Mouse (Mus musculus): Measurements from ENCODE around the gene Oscp1. TPM values are rescaled to one million over a fixed set of nuclear protein-coding genes. Genes with fewer than 3 reads are reported as not detected.

Gene Oscp1
- 10 to 100 TPM; 54.5 TPM for total RNA-seq (2021)
- long read RNA-seq, experiment 1, full-length matches to known transcripts, result 36 of 51 reads
- long read RNA-seq, experiment 1, partial matches to known transcripts, result 11 of 51 reads
- long read RNA-seq, experiment 1, other reads (novel, unspliced or antisense), result 4 of 51 reads
- long read RNA-seq, experiment 2, full-length matches to known transcripts, result 36 of 46 reads
- long read RNA-seq, experiment 2, partial matches to known transcripts, result 7 of 46 reads
- long read RNA-seq, experiment 2, other reads (novel, unspliced or antisense), result 3 of 46 reads

- peak; percentile 91 to 94 for DNase-seq (ENCODE audit: low spot score in 2 of 2)
These were observed at the start of gene Oscp1 for GRCm38 (mm10) chr4:126058134-126058996. Gene Oscp1, plus strand, starts transcription at chr4:126058565.

- DNase-seq (ENCODE audit: low spot score in 2 of 2), result no peak
These were observed 40.6 kb upstream of the Oscp1 start for GRCm38 (mm10) chr4:126017676-126018332.

DNA sequence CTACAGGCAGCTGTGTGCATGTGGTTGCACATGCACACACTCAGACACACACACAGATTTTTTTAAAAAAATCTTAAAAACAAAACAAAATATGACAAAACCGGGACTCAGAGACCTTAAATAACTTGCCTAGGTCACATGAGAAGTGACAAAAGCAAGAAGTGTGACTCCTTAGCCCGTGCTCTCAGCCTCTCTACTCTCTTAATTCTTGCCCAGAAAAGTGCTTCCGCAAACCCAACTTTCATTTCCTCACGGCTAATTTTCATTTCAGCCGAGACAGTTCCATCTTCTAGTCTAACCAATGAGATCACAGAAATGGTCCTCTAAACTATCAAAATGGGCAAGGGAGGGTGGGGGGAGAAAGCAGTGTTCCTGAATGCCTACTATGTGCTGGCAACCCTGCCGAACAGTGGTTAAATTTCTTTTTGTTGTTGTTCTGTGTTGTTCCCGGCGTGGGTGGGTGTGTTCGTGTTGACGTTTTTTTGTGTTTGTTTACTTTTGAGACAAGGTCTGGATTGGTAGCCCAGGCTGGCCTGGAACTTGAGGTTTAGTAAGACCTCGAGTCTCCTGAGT is 39.3 kb upstream of the Oscp1 start:
- no peak for DNase-seq (ENCODE audit: low spot score in 2 of 2)

GRCm38 (mm10) chr4:126024303-126024900 is 34.0 kb upstream of the Oscp1 start, which contains the start of gene Csf3r:
Gene Csf3r, plus strand, starts transcription at chr4:126024550.
- no peak for DNase-seq (ENCODE audit: low spot score in 2 of 2)

DNA sequence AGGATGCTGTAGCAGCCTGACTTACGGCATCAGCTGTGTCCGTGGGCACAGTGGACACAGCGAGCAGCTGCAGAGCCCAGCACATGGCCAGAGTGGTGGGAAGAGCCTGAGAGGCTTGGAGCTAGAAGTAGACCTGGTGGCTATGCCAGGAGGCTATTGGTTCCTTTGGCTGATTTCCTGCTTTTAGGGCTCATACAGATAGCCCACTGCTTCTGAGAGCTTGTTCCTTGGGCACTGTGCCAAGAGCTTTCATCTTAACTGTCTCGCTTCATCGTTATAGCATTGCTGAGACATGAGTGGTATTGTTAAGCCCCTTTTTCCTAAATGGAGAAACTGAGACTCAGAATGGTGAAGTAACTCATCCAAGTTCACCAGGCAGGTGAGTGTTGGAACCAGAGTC is 32.6 kb upstream of the Oscp1 start:
- DNase-seq (ENCODE audit: low spot score in 2 of 2), result no peak

GRCm38 (mm10) chr4:126027980-126028379 is 30.4 kb upstream of the Oscp1 start:
- DNase-seq (ENCODE audit: low spot score in 2 of 2), result no peak

- no peak for DNase-seq (ENCODE audit: low spot score in 2 of 2)
These were observed 29.3 kb upstream of the Oscp1 start for GRCm38 (mm10) chr4:126029042-126029441.

DNA sequence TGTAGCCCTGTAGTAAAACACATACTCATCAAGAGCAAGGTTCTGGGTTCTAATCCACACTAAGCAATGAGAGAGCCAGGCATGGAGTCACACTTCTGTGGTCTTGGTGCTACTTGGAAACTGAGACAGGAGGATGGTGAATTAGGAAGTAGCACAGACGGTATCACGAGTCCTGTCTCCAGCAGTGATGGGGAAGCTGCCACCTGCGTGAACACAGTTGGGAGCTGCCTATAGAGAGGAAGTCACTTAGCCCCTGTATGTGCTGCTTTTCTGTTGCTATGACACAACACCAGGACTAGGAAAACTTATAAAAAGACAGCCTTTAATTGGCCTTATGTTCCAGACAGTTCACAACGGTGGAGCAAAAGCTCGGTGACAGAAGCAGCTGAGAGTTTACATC is 27.7 kb upstream of the Oscp1 start:
- no peak for DNase-seq (ENCODE audit: low spot score in 2 of 2)

- no peak for DNase-seq (ENCODE audit: low spot score in 2 of 2)
These were observed 23.0 kb upstream of the Oscp1 start for GRCm38 (mm10) chr4:126035413-126035812.

DNA sequence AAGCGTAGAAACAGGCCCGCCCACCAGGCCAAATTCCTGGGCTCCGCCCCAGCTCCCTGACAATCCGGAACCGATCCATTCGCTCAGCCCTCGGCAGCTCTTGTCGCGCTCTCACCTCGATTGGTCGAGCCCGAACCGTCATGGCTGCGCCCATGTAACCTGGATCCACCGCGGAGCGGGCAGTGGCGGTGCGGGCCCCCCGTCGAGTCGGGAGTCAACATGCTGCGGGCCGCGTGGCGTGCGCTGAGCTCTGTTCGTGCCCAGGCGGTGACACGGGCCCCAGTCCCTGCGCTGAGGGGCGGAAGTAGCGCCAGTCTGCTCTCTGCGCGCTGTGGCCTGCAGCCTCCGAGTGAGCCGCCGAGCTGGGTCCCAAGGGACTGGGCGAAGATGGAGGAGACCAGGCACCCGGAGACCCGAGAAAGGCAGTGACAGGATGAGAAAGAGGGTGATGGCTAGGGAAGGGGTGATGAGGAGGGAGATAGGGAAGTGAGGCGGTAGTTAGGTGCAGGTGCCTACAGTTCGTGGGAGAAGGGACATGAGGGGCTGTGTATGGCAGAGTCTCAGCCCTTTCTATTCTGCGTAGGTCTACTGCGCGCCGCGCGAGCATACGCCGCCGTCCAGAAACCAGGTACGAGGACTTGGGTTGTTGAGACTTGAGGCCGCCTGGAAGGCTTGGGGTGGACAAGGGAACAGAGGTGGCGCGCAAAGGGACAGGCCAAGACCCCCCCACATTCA is 11.3 kb upstream of the Oscp1 start, which contains the start of gene Mrps15:
Gene Mrps15, plus strand, starts transcription at position 75 of the 735 bp plus-strand sequence.
- DNase-seq (ENCODE audit: low spot score in 2 of 2), result peak; percentile 83 to 87

- DNase-seq (ENCODE audit: low spot score in 2 of 2), result peak; percentile 59 to 75
These were observed 6.7 kb upstream of the Oscp1 start for GRCm38 (mm10) chr4:126051617-126052016.

DNA sequence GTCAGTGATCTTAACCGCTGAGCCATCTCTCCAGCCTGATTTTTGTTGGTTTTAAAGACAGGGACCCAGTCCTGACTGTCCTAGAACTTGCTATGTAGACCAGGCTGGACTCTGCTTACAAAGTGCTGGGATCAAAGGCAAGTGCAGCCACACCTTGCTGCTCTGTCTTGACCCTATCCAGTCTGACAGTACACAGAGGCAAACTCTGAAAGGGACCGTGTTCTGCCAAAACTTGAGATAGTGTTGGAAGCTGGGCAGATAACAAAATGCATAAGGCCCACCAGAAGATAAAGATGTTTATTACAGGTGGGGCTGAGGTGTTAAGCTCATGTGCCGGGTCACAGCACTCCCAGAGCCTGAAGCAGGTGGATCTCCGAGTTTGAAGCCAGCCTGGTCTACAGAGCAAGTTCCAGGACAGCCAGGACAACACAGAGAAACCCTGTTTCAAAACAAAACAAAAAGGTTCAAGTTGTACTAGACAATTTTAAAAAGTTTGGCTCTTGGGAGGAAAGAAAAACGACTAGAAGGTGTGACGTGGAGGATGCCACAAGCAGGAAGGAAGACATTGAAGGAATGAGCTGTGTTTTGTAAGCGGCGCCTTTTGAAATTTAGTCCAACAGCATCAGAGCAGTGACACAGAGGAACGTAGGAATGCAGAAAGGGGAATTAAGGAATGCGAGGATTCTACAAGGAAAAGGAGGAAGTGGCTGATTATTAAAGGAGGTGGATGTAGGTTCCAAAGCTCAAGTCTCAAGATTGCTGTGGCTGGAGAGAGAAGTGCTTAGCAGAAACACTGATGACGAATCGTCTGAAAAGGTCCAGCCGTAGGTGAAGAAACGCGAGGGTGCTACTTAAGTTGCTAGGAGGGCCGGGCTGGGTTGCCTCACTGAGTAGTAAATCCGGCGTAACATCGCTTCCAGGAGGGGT is 895 bp upstream of the Oscp1 start:
- no peak for DNase-seq (ENCODE audit: low spot score in 2 of 2)

DNA sequence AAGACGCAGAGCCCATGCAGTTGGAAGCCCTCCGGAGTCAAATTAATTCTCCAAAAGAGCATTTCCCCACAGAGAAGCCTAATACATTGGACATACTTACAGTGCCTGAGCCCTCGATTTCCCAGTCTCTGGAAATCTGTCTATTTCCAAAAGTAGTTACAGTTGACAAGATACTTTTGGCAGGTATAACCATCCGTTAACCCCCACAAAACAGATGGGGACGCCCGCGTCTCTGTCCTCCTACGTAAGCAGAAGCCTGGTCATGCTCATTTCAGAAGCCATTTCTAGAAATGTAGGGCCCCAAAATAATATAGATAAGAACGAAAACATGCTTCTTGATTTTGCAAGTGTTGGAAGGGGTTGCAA is 615 bp downstream of the Oscp1 start:
- peak; percentile 72 to 80 for DNase-seq (ENCODE audit: low spot score in 2 of 2)

DNA sequence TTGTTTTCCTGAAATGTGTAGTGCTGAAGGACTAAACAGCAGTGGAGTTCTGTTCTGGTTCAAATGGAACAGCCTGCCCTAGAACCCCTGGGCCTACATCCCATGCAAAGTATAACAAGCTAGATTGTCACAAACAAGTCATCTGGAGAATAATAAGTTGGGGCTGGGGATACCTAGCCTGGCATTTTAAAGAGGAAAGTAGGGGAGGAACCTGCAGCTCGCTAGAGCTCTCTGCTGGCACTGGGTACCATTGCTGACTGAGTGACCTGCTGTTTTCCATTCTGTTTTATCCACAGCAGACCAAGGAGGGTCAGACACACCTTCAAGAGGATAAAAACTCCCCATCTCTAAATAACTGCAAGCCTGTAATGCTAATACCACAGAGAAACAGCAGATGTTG is 4.5 kb downstream of the Oscp1 start:
- DNase-seq (ENCODE audit: low spot score in 2 of 2), result peak in 1 of 2 experiments; percentile 19

GRCm38 (mm10) chr4:126065241-126065640 is 6.9 kb downstream of the Oscp1 start:
- DNase-seq (ENCODE audit: low spot score in 2 of 2), result no peak

- peak in 1 of 2 experiments; percentile 31 for DNase-seq (ENCODE audit: low spot score in 2 of 2)
These were observed 9.2 kb downstream of the Oscp1 start for GRCm38 (mm10) chr4:126067401-126068077.

DNA sequence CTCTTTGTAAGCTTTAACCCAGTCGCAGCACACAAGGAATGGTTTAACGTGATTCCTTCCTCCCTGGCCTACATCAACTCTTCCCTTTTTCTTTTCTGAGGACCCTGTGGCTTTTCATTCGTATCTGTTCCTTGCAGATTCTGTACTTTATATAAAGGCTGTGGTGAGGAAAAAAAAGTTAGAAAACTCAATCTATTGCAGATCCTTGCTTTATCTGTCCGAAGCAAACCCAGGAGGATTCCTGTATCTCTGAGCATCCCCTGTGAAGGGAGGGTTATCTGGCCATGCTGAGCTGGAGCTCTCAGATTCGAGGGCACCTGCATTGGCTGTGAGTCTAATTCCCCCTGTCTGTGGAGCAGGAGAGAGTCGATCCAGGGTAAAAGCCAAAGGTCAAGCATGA is 10.5 kb downstream of the Oscp1 start:
- no peak for DNase-seq (ENCODE audit: low spot score in 2 of 2)

DNA sequence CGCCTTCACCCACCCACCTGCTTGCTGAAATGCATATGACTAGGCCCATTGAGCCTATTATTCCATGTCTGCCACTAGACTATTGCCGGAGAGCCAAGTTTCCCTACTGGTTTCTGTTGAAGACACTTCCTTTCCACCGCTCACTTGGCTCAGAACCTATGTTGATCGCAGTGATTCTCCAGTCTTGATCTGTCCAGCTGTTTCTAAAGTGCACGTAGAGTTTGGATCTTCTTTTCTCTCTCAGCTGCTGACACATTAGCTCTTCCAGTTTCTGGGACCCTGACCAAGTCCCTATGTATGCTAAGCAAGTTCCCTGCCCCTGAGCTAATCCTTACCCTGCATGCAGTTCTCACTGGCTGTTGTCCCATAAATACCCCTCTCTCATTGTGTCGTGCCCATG is 19.5 kb downstream of the Oscp1 start:
- DNase-seq (ENCODE audit: low spot score in 2 of 2), result no peak

DNA sequence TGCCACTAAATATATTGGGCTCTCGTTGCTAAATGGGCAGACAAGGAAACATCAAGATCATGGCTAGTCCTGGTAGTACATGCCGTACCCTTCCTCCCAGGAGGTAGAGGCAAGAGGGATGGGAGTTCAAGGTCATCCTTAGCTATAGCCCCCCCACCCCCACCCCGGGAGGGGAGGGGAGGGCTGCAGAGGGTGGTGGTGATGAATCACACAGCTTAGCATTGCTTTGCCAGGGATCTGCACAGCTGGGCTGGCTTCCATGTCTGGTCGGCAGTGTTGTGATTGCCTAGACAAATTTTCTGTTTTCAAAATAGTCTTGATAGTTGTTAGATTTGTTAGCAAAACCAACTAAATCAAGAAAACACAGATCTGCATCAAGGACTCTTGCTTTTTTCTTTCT is 20.9 kb downstream of the Oscp1 start:
- DNase-seq (ENCODE audit: low spot score in 2 of 2), result no peak
